Mouse (Mus musculus) ES-Bruce4 (cell line): Measurements from ENCODE around the gene Gse1. TPM values are rescaled to one million over a fixed set of nuclear protein-coding genes. Genes with fewer than 3 reads are reported as not detected.

Experiments used
- H3K27ac ChIP-seq: 2 replicates; pipeline ENCODE4 v1.5.1; 2012; ENCODE audit warnings: low read length, inconsistent platforms; ENCODE audit not compliant: insufficient read depth
- H3K27me3 ChIP-seq: 2 replicates; pipeline ENCODE4 v1.6.1; 2012; ENCODE audit warnings: mild to moderate bottlenecking, low read length, inconsistent platforms; ENCODE audit not compliant: control insufficient read depth, poor library complexity, insufficient read depth, severe bottlenecking
- H3K36me3 ChIP-seq: 2 replicates; pipeline ENCODE4 v1.6.1; 2012; ENCODE audit warnings: inconsistent platforms, mild to moderate bottlenecking, low read length, moderate library complexity; ENCODE audit not compliant: control insufficient read depth, poor library complexity, insufficient read depth, severe bottlenecking
- H3K4me1 ChIP-seq: one replicate; pipeline ENCODE4 v1.8.1; 2011; ENCODE audit warnings: low read length; ENCODE audit not compliant: control insufficient read depth, insufficient read depth
- H3K4me3 ChIP-seq: 2 replicates; pipeline ENCODE4 v1.5.1; 2011; ENCODE audit warnings: low read depth, mild to moderate bottlenecking, low read length
- H3K9ac ChIP-seq: 2 replicates; pipeline ENCODE4 v1.6.1; 2012; ENCODE audit warnings: low read depth, mild to moderate bottlenecking, inconsistent platforms; ENCODE audit not compliant: poor library complexity, severe bottlenecking
- H3K9me3 ChIP-seq: replicated peaks from 2 replicates; pipeline ENCODE4 v1.6.1; 2012; ENCODE audit warnings: mild to moderate bottlenecking, low read length, inconsistent platforms; ENCODE audit not compliant: control insufficient read depth, poor library complexity, insufficient read depth, severe bottlenecking
- CTCF ChIP-seq: IDR thresholded peaks from one replicate; pipeline ENCODE4 v1.8.1; 2011; ENCODE audit warnings: low read depth, low read length
- EP300 ChIP-seq: IDR thresholded peaks from 2 replicates; pipeline ENCODE4 v1.6.1; 2011; ENCODE audit warnings: low read depth, low read length; ENCODE audit not compliant: insufficient read depth
- POLR2A ChIP-seq: IDR thresholded peaks from one replicate; pipeline ENCODE4 v1.8.1; 2011; ENCODE audit warnings: low read length; ENCODE audit not compliant: insufficient read depth
- polyA plus RNA-seq: library from polyadenylated mRNA; stranded (reverse); fragments of >200 nt; gene quantifications from 2 replicates; pipeline ENCODE4 v1.2.4, GENCODE M21; 2011; ENCODE audit warnings: low read depth; ENCODE audit not compliant: missing spikeins, insufficient read depth, insufficient read length

The Gse1 gene
- polyA plus RNA-seq, 1 experiment: 31.8 TPM

GRCm38 (mm10) chr8:120264944-120265453 is 36.7 kb downstream of the Gse1 start:
- Histone ChIP-seq H3K9ac (peak overlapping the region; percentile 55), H3K27ac (no peak overlapping the region), H3K4me3 (peak overlapping the region; percentile 41), H3K27me3 (0 out of 2 replicates have a peak, but pooled peaks cover 2% of the 10 kb centered on the region), H3K9me3 (no peaks in the 10 kb centered on the region), H3K36me3 (no peaks in the 10 kb centered on the region), H3K4me1 (no peaks in the 10 kb centered on the region)
- TF ChIP-seq POLR2A (no peak), CTCF (no peak), EP300 (no peak)

- H3K4me3 ChIP-seq: no peak overlapping the region
- 0 out of 2 replicates have a peak, but pooled peaks cover 2% of the 10 kb centered on the region for H3K27me3 ChIP-seq
- H3K4me1 ChIP-seq: no peaks in the 10 kb centered on the region
- no peaks in the 10 kb centered on the region for H3K9me3 ChIP-seq
- peak overlapping the region; percentile 55 for H3K9ac ChIP-seq
- H3K36me3 ChIP-seq: no peaks in the 10 kb centered on the region
- H3K27ac ChIP-seq: no peak overlapping the region
- TF ChIP-seq CTCF (no peak), POLR2A (no peak), EP300 (no peak)
Observed at GRCm38 (mm10) chr8:120265471-120265870, 37.2 kb downstream of the Gse1 start.

DNA sequence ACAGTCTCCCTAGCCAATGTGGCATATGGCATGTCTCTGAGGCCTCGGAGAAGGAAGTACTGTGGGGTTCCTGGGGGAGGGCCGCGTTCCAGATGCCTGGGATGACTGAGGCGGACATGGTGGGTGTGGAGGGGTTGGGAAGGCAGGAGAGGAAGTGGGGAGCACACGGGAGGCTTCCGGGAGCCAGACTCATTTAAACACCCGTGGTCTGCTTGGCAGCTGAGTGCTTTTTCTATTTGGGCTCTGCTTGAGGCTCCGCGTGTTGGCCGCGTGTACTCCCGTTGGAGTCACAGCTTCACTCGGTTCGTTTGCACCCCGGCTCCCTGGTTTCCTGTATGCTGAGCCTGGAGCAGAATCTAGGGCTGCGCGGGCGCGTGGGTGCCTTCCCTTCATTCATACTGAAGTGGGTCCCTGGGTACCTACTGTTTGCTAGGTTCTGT is 40.3 kb downstream of the Gse1 start:
- H3K4me1 ChIP-seq: no peaks in the 10 kb centered on the region

DNA sequence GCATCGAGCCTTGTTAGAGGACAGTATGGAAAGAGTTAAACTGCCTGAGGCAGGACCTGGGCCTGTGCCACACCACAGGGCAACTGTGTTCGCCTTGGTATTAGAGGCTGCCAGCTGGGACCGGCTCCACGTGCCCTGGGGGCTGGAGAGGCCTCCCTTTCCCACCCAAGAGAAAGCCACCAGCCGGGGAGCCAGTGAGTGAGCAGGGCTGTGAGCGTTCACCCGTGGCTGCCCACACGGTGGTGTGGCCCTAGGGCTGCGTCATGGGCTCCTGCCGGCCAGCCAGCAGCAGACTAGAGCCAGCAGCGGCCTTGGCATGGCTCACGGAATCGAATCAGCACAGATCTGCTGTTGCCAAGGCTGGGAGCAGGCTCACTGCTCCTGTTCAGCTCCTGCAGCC is 42.2 kb downstream of the Gse1 start:
- H3K9ac ChIP-seq: no peak overlapping the region
- H3K4me1 ChIP-seq: no peaks in the 10 kb centered on the region
- TF ChIP-seq EP300: no peak
- no peak for TF ChIP-seq POLR2A
- no peak for TF ChIP-seq CTCF
- no peaks in the 10 kb centered on the region for H3K9me3 ChIP-seq
- no peak overlapping the region for H3K27ac ChIP-seq
- H3K36me3 ChIP-seq: no peaks in the 10 kb centered on the region
- H3K4me3 ChIP-seq: no peak overlapping the region
- H3K27me3 ChIP-seq: 0 out of 2 replicates have a peak, but pooled peaks cover 2% of the 10 kb centered on the region

More for the DNA sequence above, 40.3 kb downstream of the Gse1 start:
- Histone ChIP-seq H3K9me3 (no peaks in the 10 kb centered on the region), H3K36me3 (no peaks in the 10 kb centered on the region), H3K9ac (peak overlapping the region; percentile 28), H3K27ac (no peak overlapping the region), H3K27me3 (0 out of 2 replicates have a peak, but pooled peaks cover 2% of the 10 kb centered on the region), H3K4me3 (peak overlapping the region; percentile 9; the same call in 1 of the 2 replicates)
- TF ChIP-seq CTCF: no peak
- TF ChIP-seq POLR2A: no peak
- no peak for TF ChIP-seq EP300

DNA sequence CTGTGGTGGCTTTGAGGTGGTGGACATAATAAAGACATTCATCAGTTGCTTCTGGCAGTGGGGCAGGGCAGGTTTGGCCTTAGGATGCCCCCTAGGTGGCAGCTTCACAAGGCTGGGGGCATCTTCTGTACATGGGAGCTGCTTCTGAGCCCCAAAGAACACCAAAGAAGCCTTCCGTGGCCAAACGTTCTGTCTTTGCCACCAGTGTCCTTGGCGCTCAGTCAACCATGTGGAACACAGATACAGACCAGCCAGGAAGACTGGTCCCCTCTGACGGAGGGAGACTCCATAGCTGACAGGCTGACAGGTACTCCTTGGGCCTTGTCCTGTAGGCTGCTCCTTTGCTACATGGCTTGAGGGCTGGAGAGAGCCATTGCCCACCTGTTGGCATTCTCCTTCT is 45.2 kb downstream of the Gse1 start:
- 0 out of 2 replicates have a peak, but pooled peaks cover 2% of the 10 kb centered on the region for H3K27me3 ChIP-seq
- H3K4me1 ChIP-seq: peaks cover 4% of the 10 kb centered on the region
- H3K27ac ChIP-seq: no peak overlapping the region

More for the DNA sequence above, 45.2 kb downstream of the Gse1 start:
- Histone ChIP-seq H3K9me3 (no peaks in the 10 kb centered on the region), H3K9ac (no peak overlapping the region), H3K4me3 (no peak overlapping the region), H3K36me3 (no peaks in the 10 kb centered on the region)
- TF ChIP-seq CTCF (no peak), POLR2A (no peak), EP300 (no peak)
